Mouse (Mus musculus) CH12.LX (cell line): ENCODE measurements around the gene Atp5h.

Experiments
- CTCF ChIP-seq, 2 experiments: IDR thresholded peaks in 1 of 2; conservative IDR thresholded peaks in 1 of 2; 2 replicates each; pipeline ENCODE4 v1.5.1; 2011 to 2012; ENCODE audit warnings: low read depth in 2 of 2, low read length in 2 of 2, improper control_type of control experiment in 1 of 2, inconsistent platforms in 1 of 2, mild to moderate bottlenecking in 1 of 2, moderate library complexity in 1 of 2
- HCFC1 ChIP-seq: IDR thresholded peaks from 2 replicates; pipeline ENCODE4 v1.6.1; 2012; ENCODE audit warnings: low read depth, mild to moderate bottlenecking, inconsistent platforms, low read length, improper control_type of control experiment
- KAT2A ChIP-seq: IDR thresholded peaks from 2 replicates; pipeline ENCODE4 v1.6.1; 2012; ENCODE audit warnings: low read length, improper control_type of control experiment, inconsistent platforms; ENCODE audit not compliant: insufficient replicate concordance
- PAX5 ChIP-seq: IDR thresholded peaks from 2 replicates; pipeline ENCODE4 v1.6.1; 2012; ENCODE audit warnings: low read length, inconsistent platforms, mixed read lengths
- POLR2A ChIP-seq: IDR thresholded peaks from 2 replicates; pipeline ENCODE4 v1.6.1; 2011; ENCODE audit warnings: low read depth, mild to moderate bottlenecking, improper control_type of control experiment, low read length
- UBTF ChIP-seq: IDR thresholded peaks from 2 replicates; pipeline ENCODE4 v1.6.1; 2012; ENCODE audit warnings: low read depth, mild to moderate bottlenecking, inconsistent platforms, low read length, improper control_type of control experiment, moderate library complexity
- USF1 ChIP-seq: IDR thresholded peaks from 2 replicates; pipeline ENCODE4 v1.6.1; 2014; ENCODE audit warnings: low read depth, mild to moderate bottlenecking, inconsistent platforms, low read length, improper control_type of control experiment

DNA sequence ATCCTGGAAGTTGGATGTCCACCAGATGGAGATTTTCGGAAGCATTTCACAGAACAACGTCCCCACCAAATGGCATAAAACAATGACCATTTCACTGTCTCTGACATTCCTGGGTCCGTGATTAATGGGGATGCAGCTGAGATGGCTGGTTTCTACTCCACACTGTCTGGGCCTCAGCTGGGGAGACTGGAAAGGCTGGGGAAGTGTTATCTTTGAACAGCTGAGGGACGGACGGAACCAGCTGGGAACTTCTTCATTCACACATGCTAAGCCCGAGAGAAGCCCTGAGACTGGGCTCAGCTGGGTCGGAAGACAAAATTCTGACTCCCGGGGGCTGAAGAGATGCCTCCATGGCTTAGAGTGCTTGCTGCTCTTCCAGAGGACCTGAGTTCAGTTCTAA lies 48.4 kb downstream of the Atp5h start:
- TF ChIP-seq USF1 (no peak), PAX5 (no peak), POLR2A (no peak), HCFC1 (no peak), UBTF (no peak), KAT2A (no peak), CTCF (conservative IDR thresholded peaks at IDR 0.05 in 1 of 2, IDR thresholded peaks at IDR 0.05 in 1 of 2; ENCODE audit: low read depth in 2 of 2, low read length in 2 of 2) (no peak)
